Mouse (Mus musculus): ENCODE data around the gene Slc8a1.

GRCm38 (mm10) chr17:81427245-81427644 lies 310.9 kb downstream of the Slc8a1 start:
- no peak for TF ChIP-seq ZC3H11A (IDR thresholded peaks at IDR 0.05; ENCODE audit: borderline replicate concordance, low read depth, low read length)
- no peak for TF ChIP-seq CHD2 (IDR thresholded peaks at IDR 0.05; ENCODE audit: low read depth, low read length)
- TF ChIP-seq MAFK (IDR thresholded peaks at IDR 0.05; ENCODE audit: insufficient read depth, low read depth, low read length), result no peak
- TF ChIP-seq HCFC1 (IDR thresholded peaks at IDR 0.05; ENCODE audit: borderline replicate concordance, insufficient read depth, low read length), result no peak

All from ES-E14 (cell line).